Mouse (Mus musculus) hindbrain, embryonic 14.5 days (tissue): Measurements from ENCODE around the gene Ikzf3. TPM values are rescaled to one million over a fixed set of nuclear protein-coding genes. Genes with fewer than 3 reads are reported as not detected.

ENCODE experiments used
- ATAC-seq: fragments of 200-750 bp; cut with Nextera tagmentation; 2 replicates; pipeline ENCODE4 v1.8.0; 2017; ENCODE audit warnings: moderate number of reproducible peaks, mild to moderate bottlenecking, moderate TSS enrichment, moderate library complexity; ENCODE audit not compliant: low FRiP score
- DNase-seq: peaks from one replicate; pipeline ENCODE4 v3.0.0-alpha.2; 2015; ENCODE audit warnings: low spot score
- H3K27ac ChIP-seq: fragments of 300-500 bp; sonication (generic); 2 replicates; pipeline ENCODE4 v1.5.1; 2014; ENCODE audit warnings: mild to moderate bottlenecking, moderate library complexity
- H3K27me3 ChIP-seq: fragments of 300-500 bp; sonication (generic); 2 replicates; pipeline ENCODE4 v1.6.1; 2014; ENCODE audit warnings: mild to moderate bottlenecking, low read length, mixed read lengths; ENCODE audit not compliant: control insufficient read depth, insufficient read depth
- H3K36me3 ChIP-seq: fragments of 300-500 bp; sonication (generic); replicated peaks from 2 replicates; pipeline ENCODE4 v1.6.1; 2014; ENCODE audit not compliant: control insufficient read depth, insufficient read depth
- H3K4me1 ChIP-seq: fragments of 300-500 bp; sonication (generic); replicated peaks from 2 replicates; pipeline ENCODE4 v1.6.1; 2014; ENCODE audit warnings: antibody characterized with exemption, low read length, mixed read lengths; ENCODE audit not compliant: control insufficient read depth, insufficient read depth
- H3K4me2 ChIP-seq: fragments of 300-500 bp; sonication (generic); replicated peaks from 2 replicates; pipeline ENCODE4 v1.6.1; 2014; ENCODE audit warnings: mild to moderate bottlenecking, moderate library complexity
- H3K4me3 ChIP-seq: fragments of 300-500 bp; sonication (generic); replicated peaks from 2 replicates; pipeline ENCODE4 v1.5.1; 2014; ENCODE audit warnings: mild to moderate bottlenecking, low read length
- H3K9ac ChIP-seq: fragments of 300-500 bp; sonication (generic); 2 replicates; pipeline ENCODE4 v1.6.1; 2014
- H3K9me3 ChIP-seq: fragments of 300-500 bp; sonication (generic); 2 replicates; pipeline ENCODE4 v1.6.1; 2016; ENCODE audit warnings: low read length; ENCODE audit not compliant: control insufficient read depth
- WGBS: fragments of 180-500 bp; shearing (Covaris S2); extraction: QIAGEN DNeasy Blood & Tissue Kit; methylation state at CpG from one replicate; pipeline ENCODE4 v1.1.7; 2014; 5-methylcytosine and 5-hydroxymethylcytosine counted together
- polyA plus RNA-seq: library from polyadenylated mRNA; unstranded; fragments of >200 nt; fragmentation: Nextera tagmentation; extraction: Ambion mirVana; gene quantifications from 2 replicates; pipeline ENCODE4 v1.2.1, GENCODE M21; 2014

The Ikzf3 gene
- polyA plus RNA-seq, 1 experiment from 2014 or later = 0.24 TPM

DNA sequence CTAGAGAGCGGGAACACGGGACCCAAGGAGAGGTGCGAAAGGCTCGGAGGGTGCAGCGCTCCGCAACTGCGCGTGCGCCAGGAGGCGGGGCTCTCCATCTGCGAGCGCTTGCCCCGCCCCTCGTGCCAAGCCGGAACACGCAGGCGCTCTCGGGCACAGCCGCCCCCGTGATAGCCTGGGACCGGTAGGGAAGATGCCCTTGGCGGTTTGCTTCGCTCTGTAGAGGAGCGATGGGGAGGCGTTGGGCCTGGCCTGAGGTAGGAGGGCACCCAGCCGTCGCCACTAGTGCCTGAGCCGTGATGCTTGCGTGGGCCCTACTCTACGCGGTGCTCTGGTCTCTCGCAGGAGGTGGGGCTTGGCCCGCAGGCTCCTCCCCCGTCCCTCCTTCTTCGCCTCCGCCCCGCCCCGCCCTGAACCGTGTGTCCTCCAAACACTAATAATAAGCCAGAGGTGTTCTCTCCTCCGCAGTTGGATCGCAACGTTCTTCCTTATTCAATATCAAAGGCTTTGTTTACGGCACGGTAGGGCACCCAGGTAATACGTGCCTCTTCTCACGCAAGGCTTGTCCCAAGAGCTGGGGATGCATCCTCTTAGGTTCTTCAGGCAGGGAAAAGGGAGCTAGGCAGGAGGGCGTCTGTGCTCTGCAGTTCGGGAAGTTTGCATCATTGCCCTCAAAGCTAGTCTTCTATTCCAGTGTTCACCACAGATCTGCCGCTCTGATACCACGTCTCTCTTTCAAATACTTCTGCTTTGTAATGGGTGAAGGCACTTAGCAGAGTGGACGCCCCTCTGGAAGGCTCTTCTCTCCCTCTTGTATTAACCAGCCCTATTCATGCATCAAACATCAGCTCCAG is 5.4 kb upstream of the Ikzf3 start, which contains the start of gene Zpbp2:
Gene Zpbp2 (plus strand): TSS at position 123 of the 854 bp plus-strand sequence.
- H3K27ac ChIP-seq = peak within 1 kb of the TSS; percentile 90
- DNase-seq = peak; percentile 93

DNA sequence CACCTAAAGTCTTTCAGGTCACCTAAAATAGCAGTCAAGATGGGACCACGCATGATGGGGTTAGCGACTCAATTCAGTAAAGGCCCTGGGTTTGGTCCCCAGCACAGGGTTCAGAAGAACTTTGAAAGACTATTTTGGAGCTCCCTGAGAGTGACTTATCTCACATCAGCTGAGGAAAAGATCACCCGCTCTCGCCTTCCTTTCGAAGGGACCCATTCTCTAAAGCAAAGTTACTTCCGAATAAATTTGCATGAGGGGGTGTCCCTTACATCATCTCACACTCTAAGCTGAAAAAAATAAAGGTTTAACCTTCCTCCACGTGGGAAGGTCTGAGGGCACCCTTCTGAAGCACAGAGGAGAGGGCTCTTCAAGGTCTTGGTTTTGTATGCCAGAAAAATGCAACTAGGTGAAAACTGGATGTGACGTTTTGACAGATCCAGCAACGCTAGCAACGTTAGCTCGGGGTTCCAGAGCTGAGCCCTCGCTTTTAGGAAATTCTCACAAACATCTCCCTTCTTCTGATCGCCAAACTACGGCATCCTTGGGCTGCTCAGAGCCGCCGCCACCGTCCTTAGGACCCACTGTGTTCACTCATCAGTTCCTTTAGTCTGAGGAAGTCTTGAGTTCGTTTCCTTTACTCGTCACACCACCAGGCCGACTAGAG is 4.6 kb upstream of the Ikzf3 start:
- H3K36me3 ChIP-seq = no peaks in the 10 kb centered on the region
- WGBS = 20% methylated on average over 20 of the region's 20 CpGs
- peak overlapping the region; percentile 70 for H3K9ac ChIP-seq
- no peaks in the 10 kb centered on the region for H3K9me3 ChIP-seq
- H3K27me3 ChIP-seq = peaks cover 50% of the 10 kb centered on the region
- H3K4me1 ChIP-seq = peaks cover 4% of the 10 kb centered on the region
- peak overlapping the region; percentile 79 for H3K4me2 ChIP-seq
- H3K4me3 ChIP-seq = peak overlapping the region; percentile 80
- peak overlapping the region; percentile 90; the same call in 1 of the 2 replicates for H3K27ac ChIP-seq
- DNase-seq = no peak
- no peak for ATAC-seq

More for the DNA sequence above, 5.4 kb upstream of the Ikzf3 start, which contains the start of gene Zpbp2:
- Histone ChIP-seq H3K4me1 (no peaks in the 10 kb centered on the region), H3K4me2 (peak within 1 kb of the TSS; percentile 79), H3K27me3 (peaks cover 43% of the 10 kb centered on the region), H3K36me3 (no peaks in the 10 kb centered on the region), H3K4me3 (peak within 1 kb of the TSS; percentile 80), H3K9ac (peak within 1 kb of the TSS; percentile 70), H3K9me3 (no peaks in the 10 kb centered on the region)
- peak; percentile 97 for ATAC-seq
- WGBS = under 1% methylated on average over 48 of the region's 51 CpGs

DNA sequence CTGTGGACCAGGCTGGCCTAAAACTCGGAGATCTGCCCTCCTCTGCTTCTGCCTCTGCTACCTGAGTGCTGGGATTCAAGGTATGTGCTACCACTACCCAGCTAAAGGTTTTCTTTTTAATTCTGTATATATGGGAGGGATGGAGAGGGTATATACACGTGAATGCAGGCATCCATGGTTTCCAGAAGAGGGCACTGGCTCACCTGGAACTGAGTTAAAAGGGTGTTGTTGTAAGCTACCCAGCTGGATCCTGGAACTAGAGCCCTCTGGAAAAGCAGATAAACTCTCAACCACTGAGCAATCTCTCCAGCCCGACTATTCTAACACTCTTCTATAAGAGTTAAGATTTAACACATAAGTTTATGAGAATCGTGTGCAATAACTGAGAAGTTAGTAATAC is 3.5 kb upstream of the Ikzf3 start:
- H3K27ac ChIP-seq = no peak overlapping the region
- DNase-seq (no peak), ATAC-seq (no peak)
- H3K9ac ChIP-seq = no peak overlapping the region
- 63% methylated on average over 4 of the region's 4 CpGs for WGBS
- H3K4me1 ChIP-seq = peaks cover 4% of the 10 kb centered on the region
- H3K4me3 ChIP-seq = no peak overlapping the region
- no peaks in the 10 kb centered on the region for H3K36me3 ChIP-seq
- H3K4me2 ChIP-seq = no peak overlapping the region
- H3K27me3 ChIP-seq = peaks cover 60% of the 10 kb centered on the region
- no peaks in the 10 kb centered on the region for H3K9me3 ChIP-seq

DNA sequence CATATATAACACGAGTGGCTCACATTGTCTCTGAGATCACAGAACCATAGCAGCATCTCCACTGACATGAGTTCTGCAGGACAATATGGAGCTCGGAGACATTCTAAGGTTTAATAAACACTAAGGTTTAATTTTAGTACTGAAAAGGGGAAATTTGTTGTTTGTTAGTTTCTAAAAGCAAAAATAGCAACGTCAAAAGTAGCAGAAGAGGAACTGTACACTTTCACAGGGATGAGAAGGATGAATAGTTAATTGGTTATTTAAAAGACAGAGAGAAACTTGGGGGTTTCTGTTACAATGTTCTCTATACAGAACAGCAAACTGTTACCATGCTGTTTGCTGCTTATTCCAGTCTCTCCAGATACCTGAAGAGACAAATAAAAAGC is 1.5 kb upstream of the Ikzf3 start:
- H3K4me1 ChIP-seq = peaks cover 4% of the 10 kb centered on the region
- WGBS = 58% methylated on average over 3 of the region's 3 CpGs
- H3K4me3 ChIP-seq = no peak overlapping the region
- H3K9ac ChIP-seq = no peak overlapping the region
- no peak overlapping the region for H3K4me2 ChIP-seq
- peaks cover 78% of the 10 kb centered on the region for H3K27me3 ChIP-seq
- no peaks in the 10 kb centered on the region for H3K9me3 ChIP-seq
- H3K27ac ChIP-seq = no peak overlapping the region
- H3K36me3 ChIP-seq = no peaks in the 10 kb centered on the region
- ATAC-seq = no peak
- DNase-seq = no peak

DNA sequence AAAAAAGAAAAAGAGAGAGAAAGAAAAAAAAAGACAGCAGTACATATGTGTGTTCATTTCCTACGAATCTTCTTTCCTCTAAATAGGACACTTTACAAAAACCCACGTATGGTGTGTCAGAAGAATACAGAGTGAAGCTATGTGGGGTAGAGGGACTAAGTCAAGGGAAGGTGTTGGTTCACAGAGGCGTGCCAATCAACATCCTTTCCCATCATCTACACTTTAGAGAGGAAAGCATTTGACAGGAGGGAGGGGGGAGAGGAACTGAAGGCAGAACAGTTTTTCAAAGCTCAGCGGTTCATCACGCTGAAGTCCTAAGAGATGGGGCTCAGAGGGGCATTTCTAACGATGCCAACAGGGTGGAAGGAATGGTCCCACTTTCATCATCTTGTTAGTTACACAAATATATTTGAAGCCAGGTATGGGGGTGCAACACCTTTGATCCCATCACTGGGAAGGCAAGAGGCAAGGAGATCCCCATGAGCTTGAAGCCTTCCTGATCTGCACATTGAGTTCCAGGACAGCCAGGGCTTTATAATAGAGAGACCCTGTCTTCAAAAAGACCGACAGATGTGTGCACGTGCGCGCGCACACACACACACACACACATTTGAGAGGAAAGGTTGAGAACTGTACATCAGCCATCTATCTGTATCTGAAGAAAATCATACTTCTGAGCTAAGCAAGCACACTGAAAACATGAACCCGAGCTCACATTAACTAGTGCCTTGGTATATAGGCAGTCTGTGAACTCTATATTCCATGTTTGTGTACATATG is 887 bp upstream of the Ikzf3 start:
- no peak overlapping the region for H3K4me3 ChIP-seq
- 43% methylated on average over 12 of the region's 12 CpGs for WGBS
- no peaks in the 10 kb centered on the region for H3K36me3 ChIP-seq
- H3K9ac ChIP-seq = no peak overlapping the region
- no peak overlapping the region for H3K4me2 ChIP-seq
- ATAC-seq (no peak), DNase-seq (no peak)
- H3K4me1 ChIP-seq = peaks cover 4% of the 10 kb centered on the region
- no peak overlapping the region for H3K27ac ChIP-seq
- H3K9me3 ChIP-seq = no peaks in the 10 kb centered on the region
- peaks cover 84% of the 10 kb centered on the region for H3K27me3 ChIP-seq

DNA sequence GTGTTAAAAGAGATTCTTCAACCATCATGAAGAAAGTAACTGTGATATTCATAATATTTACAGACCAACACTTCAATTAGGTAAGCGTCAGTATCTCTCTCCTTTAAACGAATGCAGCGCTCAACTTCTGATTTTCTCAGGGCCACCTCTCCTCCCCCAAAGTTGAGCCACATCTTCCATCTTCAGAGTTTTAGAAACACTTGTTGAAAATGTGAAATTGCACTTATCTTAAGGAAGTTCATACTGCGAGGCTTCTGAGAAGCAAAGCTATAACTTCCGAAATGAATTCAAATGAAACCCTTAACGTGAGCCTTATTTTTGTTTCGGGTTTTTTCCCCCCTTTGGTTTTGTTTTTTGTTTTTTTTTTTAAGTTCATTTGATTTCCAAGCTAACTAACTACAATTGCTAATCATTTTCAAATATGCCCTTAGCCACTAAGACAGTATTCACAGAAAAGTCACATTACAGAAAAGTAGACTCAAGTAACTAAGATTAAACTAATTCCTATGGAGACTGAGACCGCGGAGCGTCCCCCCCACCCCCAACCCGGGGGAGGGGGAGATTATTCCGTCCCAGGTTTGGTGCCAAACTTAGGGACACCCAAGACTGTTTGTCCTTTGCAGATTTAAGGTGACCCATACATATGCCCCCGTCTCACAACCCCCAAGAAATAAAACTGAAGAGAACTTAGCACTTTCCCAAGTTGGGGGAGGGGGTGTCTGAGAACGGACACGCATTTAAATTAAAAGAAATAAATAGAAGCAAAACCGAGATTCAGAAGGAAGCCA is 747 bp downstream of the Ikzf3 start:
- Histone ChIP-seq H3K4me2 (peak overlapping the region; percentile 81), H3K36me3 (no peaks in the 10 kb centered on the region), H3K4me1 (peaks cover 4% of the 10 kb centered on the region), H3K27me3 (peaks cover 89% of the 10 kb centered on the region), H3K27ac (no peak overlapping the region), H3K4me3 (peak overlapping the region; percentile 39), H3K9me3 (peaks cover 3% of the 10 kb centered on the region; the same call in 1 of the 2 replicates), H3K9ac (peak overlapping the region; percentile 47; the same call in 1 of the 2 replicates)
- no peak for ATAC-seq
- DNase-seq = no peak
- 3% methylated on average over 16 of the region's 16 CpGs for whole genome bisulfite sequencing

DNA sequence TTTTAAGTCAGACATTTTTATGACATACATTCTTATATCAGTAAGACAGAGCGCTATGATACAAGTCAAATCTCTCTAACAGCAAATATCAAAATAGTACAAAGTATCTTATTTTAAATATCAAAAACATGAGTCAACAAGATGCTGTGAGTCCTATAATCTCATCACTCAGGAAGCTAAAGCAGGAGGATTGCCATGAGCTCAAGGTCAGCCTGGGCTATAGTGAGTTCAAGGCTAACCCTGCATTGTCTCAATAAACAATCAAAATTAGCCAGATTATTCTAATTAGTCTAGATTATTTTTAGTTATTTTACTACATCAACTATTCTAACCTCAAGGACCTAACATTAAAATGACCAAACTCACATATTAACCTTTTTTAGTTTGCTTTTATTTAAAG is 2.4 kb downstream of the Ikzf3 start:
- WGBS = 89% methylated on average over 1 of the region's 1 CpGs
- Histone ChIP-seq H3K27ac (no peak overlapping the region), H3K4me1 (peaks cover 4% of the 10 kb centered on the region), H3K9ac (no peak overlapping the region), H3K27me3 (peaks cover 73% of the 10 kb centered on the region), H3K4me2 (no peak overlapping the region), H3K4me3 (no peak overlapping the region), H3K36me3 (no peaks in the 10 kb centered on the region), H3K9me3 (peaks cover 7% of the 10 kb centered on the region; the same call in 1 of the 2 replicates)
- DNase-seq = no peak
- no peak for ATAC-seq

DNA sequence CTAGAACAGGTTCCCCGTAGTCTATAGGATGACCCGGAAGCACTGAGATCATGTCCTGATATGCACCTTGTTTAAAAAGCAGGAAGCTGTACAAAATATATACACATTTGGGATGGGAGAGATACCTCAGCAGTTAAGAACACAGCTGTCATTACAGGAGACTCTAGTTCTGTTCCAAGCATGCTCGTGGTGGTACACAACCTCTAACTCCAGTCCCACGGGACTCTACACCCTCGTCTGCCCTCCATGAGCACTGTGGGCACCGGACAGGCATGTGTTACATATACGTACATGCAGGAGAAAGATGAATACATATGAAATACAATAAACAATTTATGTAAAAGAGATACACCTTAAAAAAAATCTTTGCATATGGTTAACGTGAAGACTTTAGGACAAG is 3.3 kb downstream of the Ikzf3 start:
- H3K4me3 ChIP-seq = no peak overlapping the region
- peaks cover 4% of the 10 kb centered on the region for H3K4me1 ChIP-seq
- no peak overlapping the region for H3K4me2 ChIP-seq
- peaks cover 7% of the 10 kb centered on the region; the same call in 1 of the 2 replicates for H3K9me3 ChIP-seq
- no peak for DNase-seq
- H3K27me3 ChIP-seq = peaks cover 64% of the 10 kb centered on the region
- 78% methylated on average over 8 of the region's 8 CpGs for WGBS
- H3K9ac ChIP-seq = no peak overlapping the region
- H3K27ac ChIP-seq = no peak overlapping the region
- no peak for ATAC-seq
- H3K36me3 ChIP-seq = no peaks in the 10 kb centered on the region
